Mouse (Mus musculus) lung, embryonic 14.5 days (tissue): ENCODE data around the gene Zdhhc16. TPM values are rescaled to one million over a fixed set of nuclear protein-coding genes. Genes with fewer than 3 reads are reported as not detected.

Source experiments
- ATAC-seq: fragments of 200-750 bp; cut with Nextera tagmentation; 2 replicates; pipeline ENCODE4 v1.8.0; 2017; ENCODE audit warnings: mild to moderate bottlenecking, moderate TSS enrichment, moderate library complexity; ENCODE audit not compliant: insufficient read depth
- DNase-seq: peaks from one replicate; pipeline ENCODE4 v3.0.0-alpha.2; 2015
- H3K27ac ChIP-seq: fragments of 300-500 bp; sonication (generic); 2 replicates; pipeline ENCODE4 v1.5.1; 2014; ENCODE audit warnings: low read depth, mild to moderate bottlenecking, moderate library complexity
- H3K27me3 ChIP-seq: fragments of 300-500 bp; sonication (generic); 2 replicates; pipeline ENCODE4 v1.6.1; 2014; ENCODE audit warnings: low read length, control low read depth; ENCODE audit not compliant: insufficient read depth
- H3K36me3 ChIP-seq: fragments of 300-500 bp; sonication (generic); 2 replicates; pipeline ENCODE4 v1.6.1; 2014; ENCODE audit warnings: control low read depth; ENCODE audit not compliant: insufficient read depth
- H3K4me1 ChIP-seq: fragments of 300-500 bp; sonication (generic); 2 replicates; pipeline ENCODE4 v1.6.1; 2014; ENCODE audit warnings: antibody characterized with exemption, control low read depth; ENCODE audit not compliant: insufficient read depth
- H3K4me2 ChIP-seq: fragments of 300-500 bp; sonication (generic); 2 replicates; pipeline ENCODE4 v1.6.1; 2014; ENCODE audit warnings: mild to moderate bottlenecking
- H3K4me3 ChIP-seq: fragments of 300-500 bp; sonication (generic); 2 replicates; pipeline ENCODE4 v1.5.1; 2014; ENCODE audit warnings: low read depth, low read length
- H3K9ac ChIP-seq: fragments of 300-500 bp; sonication (generic); 2 replicates; pipeline ENCODE4 v1.6.1; 2014
- H3K9me3 ChIP-seq: fragments of 300-500 bp; sonication (generic); 2 replicates; pipeline ENCODE4 v1.6.1; 2016; ENCODE audit warnings: low read depth, low read length, control low read depth
- CTCF ChIP-seq: IDR thresholded peaks from 2 replicates; pipeline ENCODE4 v1.5.1; 2016; ENCODE audit warnings: antibody characterized with exemption, low read depth
- WGBS: fragments of 180-500 bp; shearing (Covaris S2); extraction: QIAGEN DNeasy Blood & Tissue Kit; methylation state at CpG from one replicate; pipeline ENCODE4 v1.1.7; 2014; 5-methylcytosine and 5-hydroxymethylcytosine counted together
- polyA plus RNA-seq: library from polyadenylated mRNA; unstranded; fragments of >200 nt; fragmentation: Nextera tagmentation; extraction: Ambion mirVana; gene quantifications from 2 replicates; pipeline ENCODE4 v1.2.1, GENCODE M21; 2014

Gene Zdhhc16
- polyA plus RNA-seq, 1 experiment from 2014 or later, result 80.8 TPM

DNA sequence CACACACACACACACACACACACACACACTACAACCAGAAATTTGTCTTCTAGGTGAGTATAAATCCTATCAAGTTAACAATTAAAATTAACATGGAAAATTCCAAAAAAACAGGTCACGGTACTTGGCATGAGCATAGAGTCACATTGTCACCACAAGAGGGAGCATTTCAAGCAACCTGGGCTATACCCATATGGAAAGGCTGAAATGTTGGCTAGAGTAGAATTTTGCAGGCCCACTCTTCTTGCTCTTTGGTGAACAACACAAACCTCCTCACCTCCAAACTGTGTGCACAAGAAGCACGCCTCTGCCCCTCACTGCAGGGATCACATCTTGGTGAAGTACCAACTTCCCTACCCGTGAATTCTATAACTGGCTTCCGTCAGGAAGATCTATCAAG, 34.4 kb upstream of the Zdhhc16 start:
- ATAC-seq, result no peak
- Histone ChIP-seq H3K9me3 (no peaks in the 10 kb centered on the region), H3K36me3 (no peaks in the 10 kb centered on the region), H3K4me3 (no peak overlapping the region), H3K27me3 (no peaks in the 10 kb centered on the region), H3K4me1 (0 out of 2 replicates have a peak, but pooled peaks cover 6% of the 10 kb centered on the region), H3K4me2 (no peak overlapping the region), H3K9ac (no peak overlapping the region), H3K27ac (no peak overlapping the region)
- peak; percentile 83 for DNase-seq
- WGBS, result 40% methylated on average over 4 of the region's 4 CpGs
- peak; percentile 75 for TF ChIP-seq CTCF

DNA sequence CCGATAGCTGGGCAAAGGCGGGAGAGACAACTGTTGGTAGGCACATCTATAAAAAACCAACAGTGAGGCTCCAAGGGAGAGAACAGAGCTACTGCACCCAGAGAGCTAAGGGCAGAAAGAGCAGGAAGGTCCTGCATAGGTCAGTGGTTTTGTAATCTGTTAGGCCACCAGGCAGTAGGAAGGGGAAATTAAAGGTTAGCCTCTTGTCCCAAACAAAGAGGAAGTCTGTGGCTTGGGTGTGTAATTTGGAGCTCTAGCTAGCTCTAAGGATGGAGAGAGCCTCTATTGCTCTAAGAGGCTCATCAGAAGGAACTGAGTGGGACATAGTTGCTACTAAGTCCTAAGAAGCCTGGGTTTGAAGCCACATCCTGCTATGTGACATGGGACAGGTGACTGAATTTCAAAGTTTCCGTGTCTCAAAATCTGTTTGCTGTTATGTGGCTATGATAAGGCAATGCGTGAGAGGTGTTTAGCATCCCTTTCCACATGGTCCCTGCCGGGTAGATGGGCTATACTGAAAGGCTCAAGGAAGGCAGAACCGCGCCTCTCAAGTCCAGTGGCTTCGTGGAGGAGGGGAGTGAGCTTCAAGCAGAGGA, 32.7 kb upstream of the Zdhhc16 start:
- H3K27ac ChIP-seq, result no peak overlapping the region
- DNase-seq (no peak), ATAC-seq (no peak)
- no peak overlapping the region for H3K4me3 ChIP-seq
- H3K4me2 ChIP-seq, result no peak overlapping the region
- TF ChIP-seq CTCF, result no peak
- no peaks in the 10 kb centered on the region for H3K36me3 ChIP-seq
- H3K27me3 ChIP-seq, result no peaks in the 10 kb centered on the region
- 78% methylated on average over 8 of the region's 8 CpGs for WGBS
- H3K9ac ChIP-seq, result no peak overlapping the region
- no peaks in the 10 kb centered on the region for H3K9me3 ChIP-seq
- no peaks in the 10 kb centered on the region for H3K4me1 ChIP-seq

DNA sequence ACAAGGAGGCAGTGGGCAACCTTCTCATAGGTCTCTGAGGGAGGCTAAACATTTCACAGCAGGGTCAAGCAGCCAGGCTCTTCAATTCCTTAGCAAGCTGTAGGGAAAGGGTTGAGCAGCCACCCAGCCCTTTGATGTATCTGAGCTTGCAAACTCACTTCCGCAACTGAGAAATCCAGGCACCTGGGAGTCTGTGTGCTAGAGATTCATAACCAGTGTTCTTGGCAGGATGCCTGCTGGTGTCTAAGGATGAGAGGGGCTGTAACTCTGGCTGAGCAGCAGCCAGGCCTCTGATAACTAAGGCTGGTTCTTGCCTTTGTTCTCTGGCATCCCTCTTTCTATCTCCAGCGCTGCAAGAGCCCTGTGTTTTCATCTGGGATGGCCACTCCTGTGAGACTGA, 31.6 kb upstream of the Zdhhc16 start:
- no peaks in the 10 kb centered on the region for H3K27me3 ChIP-seq

DNA sequence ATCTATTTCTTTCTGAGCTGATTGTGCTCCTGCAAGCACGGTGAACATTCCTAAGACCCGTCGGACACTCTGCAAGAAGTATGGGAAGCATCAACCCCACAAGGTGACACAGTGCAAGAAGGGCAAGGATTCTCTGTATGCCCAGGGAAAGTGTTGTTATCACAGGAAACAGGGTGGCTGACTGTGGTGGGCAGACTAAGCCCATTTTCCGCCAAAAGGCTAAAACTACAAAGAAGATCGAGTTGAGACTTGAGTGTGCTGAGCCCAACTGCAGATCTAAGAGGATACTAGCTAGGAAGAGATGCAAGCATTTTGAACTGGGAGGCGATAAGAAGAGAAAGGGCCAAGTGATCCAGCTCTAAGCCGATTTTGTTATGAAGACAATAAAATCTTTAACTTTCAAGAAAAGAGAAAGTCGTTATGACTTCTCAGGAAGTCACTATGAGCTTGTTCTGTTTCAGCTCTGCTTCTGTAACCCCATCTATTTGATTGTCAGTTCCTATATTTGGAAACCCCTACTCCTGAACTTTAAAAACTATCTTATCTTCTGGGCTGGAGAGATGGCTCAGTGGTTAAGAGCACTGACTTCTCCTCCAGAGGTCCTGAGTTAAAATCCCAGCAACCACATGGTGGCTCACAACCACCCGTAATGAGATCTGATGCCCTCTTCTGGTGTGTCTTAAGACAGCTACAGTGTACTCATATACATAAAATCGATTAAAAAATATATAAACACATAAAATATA, 30.3 kb upstream of the Zdhhc16 start:
- H3K27ac ChIP-seq, result no peak overlapping the region
- H3K4me1 ChIP-seq, result no peaks in the 10 kb centered on the region
- DNase-seq, result no peak
- H3K4me2 ChIP-seq, result no peak overlapping the region
- no peak for TF ChIP-seq CTCF
- no peak for ATAC-seq
- no peak overlapping the region for H3K4me3 ChIP-seq
- no peak overlapping the region for H3K9ac ChIP-seq
- 77% methylated on average over 10 of the region's 10 CpGs for WGBS
- no peaks in the 10 kb centered on the region for H3K27me3 ChIP-seq
- no peaks in the 10 kb centered on the region for H3K9me3 ChIP-seq
- no peaks in the 10 kb centered on the region for H3K36me3 ChIP-seq

More for the DNA sequence above, 31.6 kb upstream of the Zdhhc16 start:
- WGBS, result 49% methylated on average over 2 of the region's 2 CpGs
- H3K27ac ChIP-seq, result peak overlapping the region; percentile 4; the same call in 1 of the 2 replicates
- no peaks in the 10 kb centered on the region for H3K4me1 ChIP-seq
- no peak for TF ChIP-seq CTCF
- DNase-seq (peak; percentile 75), ATAC-seq (no peak; the same call in 1 of the 2 replicates)
- no peaks in the 10 kb centered on the region for H3K9me3 ChIP-seq
- no peaks in the 10 kb centered on the region for H3K36me3 ChIP-seq
- H3K9ac ChIP-seq, result no peak overlapping the region
- H3K4me3 ChIP-seq, result no peak overlapping the region
- H3K4me2 ChIP-seq, result no peak overlapping the region

DNA sequence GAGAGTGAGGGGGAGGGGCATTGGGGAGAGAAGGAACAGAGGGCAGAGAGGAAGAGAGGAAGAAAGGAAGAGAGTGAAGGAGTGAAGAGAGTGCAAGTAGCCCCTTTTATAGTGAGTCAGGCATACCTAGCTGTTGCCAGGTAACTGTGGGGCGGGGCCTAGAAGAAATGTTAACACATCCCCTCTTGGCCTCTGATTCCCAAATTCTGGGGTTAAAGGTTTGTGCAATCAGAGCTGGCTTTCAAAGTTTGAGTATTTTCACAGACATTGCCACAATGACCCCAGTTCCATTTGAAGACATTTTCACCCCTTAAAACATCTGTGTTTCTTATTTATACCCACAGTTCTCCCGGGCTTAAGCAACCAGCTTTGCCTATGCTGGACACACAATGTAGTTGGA, 28.0 kb upstream of the Zdhhc16 start:
- Histone ChIP-seq H3K9me3 (no peaks in the 10 kb centered on the region), H3K4me2 (no peak overlapping the region), H3K4me3 (no peak overlapping the region), H3K36me3 (no peaks in the 10 kb centered on the region), H3K27me3 (no peaks in the 10 kb centered on the region), H3K9ac (no peak overlapping the region), H3K27ac (no peak overlapping the region), H3K4me1 (no peaks in the 10 kb centered on the region)
- TF ChIP-seq CTCF, result no peak
- ATAC-seq (no peak), DNase-seq (no peak)
- 79% methylated on average over 2 of the region's 2 CpGs for WGBS

DNA sequence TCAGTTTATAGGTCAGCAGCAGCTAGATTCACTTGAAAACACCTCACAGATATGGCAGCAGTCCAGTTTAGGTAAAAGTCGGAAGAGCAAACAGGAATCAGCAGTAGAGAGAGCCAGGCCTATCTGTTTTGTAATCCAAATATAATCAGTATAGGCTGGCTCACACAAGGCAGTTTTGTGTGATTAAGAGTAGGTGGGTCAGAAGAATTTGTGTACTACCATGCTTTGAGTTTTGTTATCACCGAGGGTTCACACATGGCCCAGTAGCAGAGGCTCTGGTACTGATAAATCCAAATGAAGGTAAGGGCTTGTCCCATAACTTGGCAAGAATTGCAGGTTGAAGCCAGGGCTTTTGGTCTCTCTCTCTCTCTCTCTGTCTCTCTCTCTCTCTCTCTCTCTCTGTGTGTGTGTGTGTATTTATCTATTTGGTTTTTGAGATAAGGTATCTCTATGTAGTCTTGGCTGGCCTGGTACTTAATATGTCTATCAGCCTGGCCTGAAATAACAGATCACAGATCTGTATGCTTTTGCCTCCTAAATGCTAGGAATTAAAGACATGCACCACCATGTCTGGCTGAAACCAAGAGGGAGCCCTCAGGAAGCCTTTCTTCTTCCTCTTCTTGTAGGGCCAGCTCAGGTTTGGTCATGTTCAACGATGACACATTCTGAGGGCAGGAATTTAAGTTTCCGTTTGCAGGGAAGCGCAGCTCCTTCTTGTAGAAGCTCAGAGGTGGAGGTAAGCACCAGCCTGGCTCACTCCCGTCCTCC, 26.8 kb upstream of the Zdhhc16 start:
- no peak overlapping the region for H3K4me2 ChIP-seq
- no peaks in the 10 kb centered on the region for H3K36me3 ChIP-seq
- WGBS, result 37% methylated on average over 6 of the region's 6 CpGs
- H3K4me3 ChIP-seq, result no peak overlapping the region
- DNase-seq (no peak), ATAC-seq (no peak)
- no peaks in the 10 kb centered on the region for H3K9me3 ChIP-seq
- no peaks in the 10 kb centered on the region for H3K27me3 ChIP-seq
- H3K4me1 ChIP-seq, result no peaks in the 10 kb centered on the region
- H3K27ac ChIP-seq, result no peak overlapping the region
- no peak for TF ChIP-seq CTCF
- no peak overlapping the region for H3K9ac ChIP-seq
